Comparison of ENCODE assay signal across 18 mouse cellular contexts in the genomic region with DNA sequence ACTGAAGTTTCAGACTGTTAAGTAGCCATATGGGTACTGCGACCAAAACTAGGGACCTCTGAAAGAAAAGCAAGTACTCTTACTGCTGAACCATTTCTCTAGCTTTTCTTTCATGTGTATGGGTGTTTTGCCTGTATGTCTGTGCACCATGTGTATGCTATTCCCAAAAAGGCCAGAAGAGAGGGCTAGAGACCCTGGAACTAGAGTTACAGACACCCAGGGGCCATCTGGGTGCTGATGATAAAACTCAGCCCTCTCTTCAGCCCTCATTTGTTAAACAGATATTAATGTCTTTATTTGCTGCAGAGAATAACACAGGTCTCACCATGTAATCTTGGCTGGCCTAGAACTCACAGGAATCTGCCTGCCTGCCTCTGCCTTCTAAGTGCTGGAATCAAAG. TPM values are rescaled to one million over a fixed set of nuclear protein-coding genes. Genes with fewer than 3 reads are reported as not detected.
A peak's percentile ranks its signal among the peaks of the same experiment; 100 is the strongest.
DNase-seq lines count a peak whose midpoint lies in the region; ATAC-seq and TF ChIP-seq lines count a peak whose summit lies in the region.
"Had no signal": no experiment of that assay in that cellular context is flagged by ENCODE, and none has a peak within 500 bp of the region (broad histone marks: within the 10 kb centered on the region; RNA-seq: fewer than 3 reads in every experiment).

No protein-coding gene starts in this region.

- H3K9me3 ChIP-seq in heart, embryonic 13.5 days, result no peaks in the 10 kb centered on the region
- H3K9me3 ChIP-seq in liver, postnatal 0 days (ENCODE audit: low read length), result no peaks in the 10 kb centered on the region
- no peaks in the 10 kb centered on the region for H3K9me3 ChIP-seq in embryonic facial prominence, embryonic 10.5 days
- H3K9me3 ChIP-seq: hindbrain, embryonic 15.5 days; liver, embryonic 13.5 days; stomach, embryonic 15.5 days had no signal

- peaks cover 47% of the 10 kb centered on the region for H3K4me1 ChIP-seq in heart, embryonic 13.5 days
- H3K4me1 ChIP-seq in liver, postnatal 0 days (ENCODE audit: insufficient read depth), result peaks cover 37% of the 10 kb centered on the region
- peaks cover 52% of the 10 kb centered on the region for H3K4me1 ChIP-seq in embryonic facial prominence, embryonic 10.5 days

- WGBS in heart, embryonic 13.5 days, result 96% methylated on average over 1 of the region's 1 CpGs
- 78% methylated on average over 1 of the region's 1 CpGs for WGBS in liver, postnatal 0 days (ENCODE audit: insufficient replicate concordance)
- WGBS in embryonic facial prominence, embryonic 10.5 days, result 93% methylated on average over 1 of the region's 1 CpGs

- H3K4me2 ChIP-seq in heart, embryonic 13.5 days, result no peak overlapping the region; the same call in 1 of the 2 replicates
- H3K4me2 ChIP-seq in liver, postnatal 0 days (ENCODE audit: low read depth, low read length), result no peak overlapping the region
- H3K4me2 ChIP-seq: hindbrain, embryonic 15.5 days; liver, embryonic 13.5 days; stomach, embryonic 15.5 days had no signal

- intact Hi-C loops in heart, postnatal 14 days (cut with DNase I), result no loop called here

- no peak overlapping the region for H3K4me3 ChIP-seq in heart, embryonic 13.5 days
- no peak overlapping the region for H3K4me3 ChIP-seq in liver, postnatal 0 days (ENCODE audit: low read depth, low read length)
- no peak overlapping the region for H3K4me3 ChIP-seq in embryonic facial prominence, embryonic 10.5 days
- H3K4me3 ChIP-seq: erythroblast, embryonic 14.5 days; hindbrain, embryonic 15.5 days; liver, embryonic 13.5 days; megakaryocyte, embryonic 14.5 days; stomach, embryonic 15.5 days had no signal

- TF ChIP-seq CTCF in liver, postnatal 0 days (IDR thresholded peaks at IDR 0.05; ENCODE audit: low read depth), result peak; percentile 28

- TF ChIP-seq EP300 in liver, postnatal 0 days (IDR thresholded peaks at IDR 0.05; ENCODE audit: low read depth), result no peak

- no peak for ATAC-seq in heart, embryonic 13.5 days (ENCODE audit: extremely low read depth, insufficient number of reproducible peaks, low FRiP score, low TSS enrichment)
- ATAC-seq in liver, postnatal 0 days, result no peak
- 0 out of 2 replicates have a peak, but pooled peaks have one; percentile 19 for ATAC-seq in megakaryocyte progenitor cell, adult 5-6 weeks (replicated peaks; ENCODE audit: poor library complexity)
- ATAC-seq: CD4-positive, CD25-positive, alpha-beta regulatory T cell, adult 4 months had no signal

- H3K27me3 ChIP-seq in heart, embryonic 13.5 days (replicated peaks), result no peaks in the 10 kb centered on the region
- H3K27me3 ChIP-seq in liver, postnatal 0 days (ENCODE audit: insufficient read depth, low read length), result no peaks in the 10 kb centered on the region
- H3K27me3 ChIP-seq in embryonic facial prominence, embryonic 10.5 days (replicated peaks; ENCODE audit: low read depth, poor library complexity, severe bottlenecking), result no peaks in the 10 kb centered on the region
- H3K27me3 ChIP-seq: hindbrain, embryonic 15.5 days; liver, embryonic 13.5 days; stomach, embryonic 15.5 days had no signal

- no peak for DNase-seq in heart, postnatal 14 days
- DNase-seq in liver, postnatal 0 days, result no peak
- DNase-seq in liver, result no peak
- DNase-seq in embryonic facial prominence, embryonic 10.5 days (ENCODE audit: low spot score), result no peak
- DNase-seq in adrenal gland, postnatal 14 days, result no peak
- no peak for DNase-seq in retina, postnatal 1 day
- DNase-seq: cerebellum, postnatal 25 days; gastrocnemius, postnatal 25 days; kidney, postnatal 36 days; liver, embryonic 13.5 days; thymus, postnatal 25 days had no signal

- H3K36me3 ChIP-seq in heart, embryonic 13.5 days, result no peaks in the 10 kb centered on the region
- no peaks in the 10 kb centered on the region for H3K36me3 ChIP-seq in liver, postnatal 0 days (replicated peaks; ENCODE audit: insufficient read depth, low read length)
- H3K36me3 ChIP-seq in embryonic facial prominence, embryonic 10.5 days (replicated peaks), result peaks cover 13% of the 10 kb centered on the region
- H3K36me3 ChIP-seq: hindbrain, embryonic 15.5 days; liver, embryonic 13.5 days; stomach, embryonic 15.5 days had no signal

- peak overlapping the region; percentile 83 for H3K27ac ChIP-seq in heart, embryonic 13.5 days (replicated peaks)
- no peak overlapping the region for H3K27ac ChIP-seq in liver, postnatal 0 days (ENCODE audit: low read depth)
- H3K27ac ChIP-seq in embryonic facial prominence, embryonic 10.5 days (replicated peaks), result peak overlapping the region; percentile 87
- H3K27ac ChIP-seq: hindbrain, embryonic 15.5 days had no signal

- no peak overlapping the region for H3K9ac ChIP-seq in heart, embryonic 13.5 days
- H3K9ac ChIP-seq in liver, postnatal 0 days (replicated peaks), result no peak overlapping the region
- H3K9ac ChIP-seq: hindbrain, embryonic 15.5 days; liver, embryonic 13.5 days; stomach, embryonic 15.5 days had no signal

RNA-seq across cellular contexts. Expression of a gene that starts 4.6 kb away (rescaled TPM):
- 15.0 and 16.1 TPM in 2 replicates for polyA plus RNA-seq in heart, embryonic 13.5 days (2015; fragmentation: Nextera tagmentation; extraction: Ambion mirVana)
- total RNA-seq in heart, postnatal 14 days (2021), result 10 to 100 TPM; 14.6 to 16.2 TPM
- 11.4 and 12.1 TPM in 2 replicates for polyA plus RNA-seq in liver, postnatal 0 days (2015; fragmentation: Nextera tagmentation; extraction: Ambion mirVana)
- 26.3 and 27.7 TPM in 2 replicates for polyA plus RNA-seq in embryonic facial prominence, embryonic 10.5 days (2016; fragmentation: Nextera tagmentation; extraction: Ambion mirVana)
- total RNA-seq in megakaryocyte progenitor cell, adult 5-6 weeks (2015), result 5.5 and 8.5 TPM in 2 replicates
- 7.0 and 7.2 TPM in 2 replicates for total RNA-seq in megakaryocyte progenitor cell, adult 5-6 weeks (2017)
- 17.7 and 26.1 TPM in 2 replicates for total RNA-seq in adrenal gland, postnatal 14 days (2021)

RNA-seq across cellular contexts. Expression of a gene that starts 34.7 kb away (rescaled TPM):
- polyA plus RNA-seq in heart, embryonic 13.5 days (2015; fragmentation: Nextera tagmentation; extraction: Ambion mirVana), result 80.5 and 82.6 TPM in 2 replicates
- total RNA-seq in heart, postnatal 14 days (2021), result 10 to 100 TPM; 86.5 to 88.7 TPM
- 35.5 and 38.7 TPM in 2 replicates for polyA plus RNA-seq in liver, postnatal 0 days (2015; fragmentation: Nextera tagmentation; extraction: Ambion mirVana)
- 167 and 183 TPM in 2 replicates for polyA plus RNA-seq in embryonic facial prominence, embryonic 10.5 days (2016; fragmentation: Nextera tagmentation; extraction: Ambion mirVana)
- 250 and 268 TPM in 2 replicates for total RNA-seq in megakaryocyte progenitor cell, adult 5-6 weeks (2015)
- 158 and 226 TPM in 2 replicates for total RNA-seq in megakaryocyte progenitor cell, adult 5-6 weeks (2017)
- total RNA-seq in adrenal gland, postnatal 14 days (2021), result 154 and 167 TPM in 2 replicates

RNA-seq across cellular contexts. Expression of a gene that starts 52.8 kb away (rescaled TPM):
- 14.7 and 15.1 TPM in 2 replicates for polyA plus RNA-seq in heart, embryonic 13.5 days (2015; fragmentation: Nextera tagmentation; extraction: Ambion mirVana)
- 10 to 100 TPM in 1 of 2 experiments, 1 to 10 TPM in 1; 9.5 to 10.9 TPM for total RNA-seq in heart, postnatal 14 days (2021)
- 7.2 and 8.1 TPM in 2 replicates for polyA plus RNA-seq in liver, postnatal 0 days (2015; fragmentation: Nextera tagmentation; extraction: Ambion mirVana)
- polyA plus RNA-seq in embryonic facial prominence, embryonic 10.5 days (2016; fragmentation: Nextera tagmentation; extraction: Ambion mirVana), result 22.1 and 25.1 TPM in 2 replicates
- 4.0 and 5.8 TPM in 2 replicates for total RNA-seq in megakaryocyte progenitor cell, adult 5-6 weeks (2015)
- 6.7 and 9.6 TPM in 2 replicates for total RNA-seq in megakaryocyte progenitor cell, adult 5-6 weeks (2017)
- 11.2 and 13.9 TPM in 2 replicates for total RNA-seq in adrenal gland, postnatal 14 days (2021)
